Mouse (Mus musculus): ENCODE data around the gene Epp13. TPM values are rescaled to one million over a fixed set of nuclear protein-coding genes. Genes with fewer than 3 reads are reported as not detected.
"Not testable (repeated sequence)": the region's sequence is repeated elsewhere in the genome, so short reads cannot be mapped to it uniquely, and the experiment has no call there.

Epp13 gene
- polyA plus RNA-seq, 1 experiment from 2014 or later = not detected

GRCm38 (mm10) chr7:6277906-6278305 is 25.4 kb downstream of the Epp13 start:
- no peak overlapping the region for H3K27ac ChIP-seq (ENCODE audit: low read depth, low read length)
- ATAC-seq (replicated peaks; ENCODE audit: insufficient number of reproducible peaks, low FRiP score, low TSS enrichment) = no peak
- 47% methylated on average over 3 of the region's 3 CpGs for WGBS (ENCODE audit: insufficient replicate concordance)

GRCm38 (mm10) chr7:6282749-6283148 is 30.2 kb downstream of the Epp13 start:
- Histone ChIP-seq H3K9me3 (replicated peaks; ENCODE audit: control insufficient read depth, low read length) (no peaks in the 10 kb centered on the region), H3K4me1 (ENCODE audit: control insufficient read depth, insufficient read depth, low read length) (peaks cover 8% of the 10 kb centered on the region), H3K27me3 (ENCODE audit: control insufficient read depth, insufficient read depth, low read length) (no peaks in the 10 kb centered on the region), H3K9ac (ENCODE audit: low read depth, low read length) (no peak overlapping the region), H3K4me3 (ENCODE audit: low read depth, low read length) (peak overlapping the region; percentile 56), H3K27ac (ENCODE audit: low read depth, low read length) (no peak overlapping the region), H3K36me3 (ENCODE audit: control insufficient read depth, insufficient read depth, low read length) (no peaks in the 10 kb centered on the region), H3K4me2 (peak overlapping the region; percentile 61)
- 0% methylated on average over 1 of the region's 1 CpGs for WGBS (ENCODE audit: insufficient replicate concordance)
- no peak for ATAC-seq (replicated peaks; ENCODE audit: insufficient number of reproducible peaks, low FRiP score, low TSS enrichment)

More at GRCm38 (mm10) chr7:6277906-6278305, 25.4 kb downstream of the Epp13 start:
- no peak overlapping the region for H3K4me3 ChIP-seq (ENCODE audit: low read depth, low read length)
- no peaks in the 10 kb centered on the region for H3K36me3 ChIP-seq (ENCODE audit: control insufficient read depth, insufficient read depth, low read length)
- H3K9ac ChIP-seq (ENCODE audit: low read depth, low read length) = no peak overlapping the region
- H3K4me2 ChIP-seq = no peak overlapping the region
- H3K4me1 ChIP-seq (ENCODE audit: control insufficient read depth, insufficient read depth, low read length) = no peaks in the 10 kb centered on the region
- H3K9me3 ChIP-seq (replicated peaks; ENCODE audit: control insufficient read depth, low read length) = no peaks in the 10 kb centered on the region
- H3K27me3 ChIP-seq (ENCODE audit: control insufficient read depth, insufficient read depth, low read length) = no peaks in the 10 kb centered on the region

GRCm38 (mm10) chr7:6283451-6284075 is 31.1 kb downstream of the Epp13 start:
- H3K27ac ChIP-seq (ENCODE audit: low read depth, low read length) = peak overlapping the region; percentile 84
- peak overlapping the region; percentile 56 for H3K4me3 ChIP-seq (ENCODE audit: low read depth, low read length)
- H3K4me1 ChIP-seq (ENCODE audit: control insufficient read depth, insufficient read depth, low read length) = peaks cover 8% of the 10 kb centered on the region
- peak overlapping the region; percentile 79 for H3K9ac ChIP-seq (ENCODE audit: low read depth, low read length)
- H3K4me2 ChIP-seq = peak overlapping the region; percentile 61
- H3K9me3 ChIP-seq (replicated peaks; ENCODE audit: control insufficient read depth, low read length) = no peaks in the 10 kb centered on the region
- ATAC-seq (replicated peaks; ENCODE audit: insufficient number of reproducible peaks, low FRiP score, low TSS enrichment) = peak; percentile 44; the same call in 1 of the 2 replicates
- H3K36me3 ChIP-seq (ENCODE audit: control insufficient read depth, insufficient read depth, low read length) = no peaks in the 10 kb centered on the region
- no peaks in the 10 kb centered on the region for H3K27me3 ChIP-seq (ENCODE audit: control insufficient read depth, insufficient read depth, low read length)
- under 1% methylated on average over 23 of the region's 23 CpGs for WGBS (ENCODE audit: insufficient replicate concordance)

GRCm38 (mm10) chr7:6284442-6285012 is 32.0 kb downstream of the Epp13 start:
- Histone ChIP-seq H3K9ac (ENCODE audit: low read depth, low read length) (no peak overlapping the region), H3K27ac (ENCODE audit: low read depth, low read length) (no peak overlapping the region), H3K36me3 (ENCODE audit: control insufficient read depth, insufficient read depth, low read length) (no peaks in the 10 kb centered on the region), H3K4me1 (ENCODE audit: control insufficient read depth, insufficient read depth, low read length) (peaks cover 8% of the 10 kb centered on the region), H3K27me3 (ENCODE audit: control insufficient read depth, insufficient read depth, low read length) (no peaks in the 10 kb centered on the region), H3K4me2 (no peak overlapping the region), H3K4me3 (ENCODE audit: low read depth, low read length) (no peak overlapping the region), H3K9me3 (replicated peaks; ENCODE audit: control insufficient read depth, low read length) (no peaks in the 10 kb centered on the region)
- 85% methylated on average over 4 of the region's 4 CpGs for WGBS (ENCODE audit: insufficient replicate concordance)
- ATAC-seq (replicated peaks; ENCODE audit: insufficient number of reproducible peaks, low FRiP score, low TSS enrichment) = no peak

- peak overlapping the region; percentile 81 for H3K4me2 ChIP-seq
- no peaks in the 10 kb centered on the region for H3K9me3 ChIP-seq (replicated peaks; ENCODE audit: control insufficient read depth, low read length)
- WGBS (ENCODE audit: insufficient replicate concordance) = 86% methylated on average over 6 of the region's 6 CpGs
- ATAC-seq (replicated peaks; ENCODE audit: insufficient number of reproducible peaks, low FRiP score, low TSS enrichment) = no peak
- H3K4me1 ChIP-seq (ENCODE audit: control insufficient read depth, insufficient read depth, low read length) = peaks cover 8% of the 10 kb centered on the region
- no peak overlapping the region for H3K27ac ChIP-seq (ENCODE audit: low read depth, low read length)
- H3K4me3 ChIP-seq (ENCODE audit: low read depth, low read length) = no peak overlapping the region; the same call in 1 of the 2 replicates
- no peaks in the 10 kb centered on the region for H3K27me3 ChIP-seq (ENCODE audit: control insufficient read depth, insufficient read depth, low read length)
- no peaks in the 10 kb centered on the region for H3K36me3 ChIP-seq (ENCODE audit: control insufficient read depth, insufficient read depth, low read length)
- H3K9ac ChIP-seq (ENCODE audit: low read depth, low read length) = no peak overlapping the region
Measured at GRCm38 (mm10) chr7:6285366-6285765, 32.9 kb downstream of the Epp13 start.

GRCm38 (mm10) chr7:6285842-6286705 is 33.6 kb downstream of the Epp13 start, which contains the start of gene Zfp667:
TSS of gene Zfp667 (plus strand) at chr7:6286579.
- no peaks in the 10 kb centered on the region for H3K36me3 ChIP-seq (ENCODE audit: control insufficient read depth, insufficient read depth, low read length)
- H3K27me3 ChIP-seq (ENCODE audit: control insufficient read depth, insufficient read depth, low read length) = no peaks in the 10 kb centered on the region
- 3% methylated on average over 49 of the region's 50 CpGs for WGBS (ENCODE audit: insufficient replicate concordance)
- peak within 1 kb of the TSS; percentile 71 for H3K9ac ChIP-seq (ENCODE audit: low read depth, low read length)
- ATAC-seq (replicated peaks; ENCODE audit: insufficient number of reproducible peaks, low FRiP score, low TSS enrichment) = peak; percentile 86
- H3K9me3 ChIP-seq (replicated peaks; ENCODE audit: control insufficient read depth, low read length) = no peaks in the 10 kb centered on the region
- peak within 1 kb of the TSS; percentile 51 for H3K4me3 ChIP-seq (ENCODE audit: low read depth, low read length)
- H3K4me2 ChIP-seq = peak within 1 kb of the TSS; percentile 81
- H3K27ac ChIP-seq (ENCODE audit: low read depth, low read length) = peak within 1 kb of the TSS; percentile 65
- H3K4me1 ChIP-seq (ENCODE audit: control insufficient read depth, insufficient read depth, low read length) = peaks cover 8% of the 10 kb centered on the region

GRCm38 (mm10) chr7:6286921-6287531 is 34.5 kb downstream of the Epp13 start:
- Histone ChIP-seq H3K9me3 (replicated peaks; ENCODE audit: control insufficient read depth, low read length) (no peaks in the 10 kb centered on the region), H3K4me2 (peak overlapping the region; percentile 81), H3K4me1 (ENCODE audit: control insufficient read depth, insufficient read depth, low read length) (peaks cover 8% of the 10 kb centered on the region), H3K36me3 (ENCODE audit: control insufficient read depth, insufficient read depth, low read length) (no peaks in the 10 kb centered on the region), H3K27ac (ENCODE audit: low read depth, low read length) (no peak overlapping the region), H3K4me3 (ENCODE audit: low read depth, low read length) (peak overlapping the region; percentile 51), H3K9ac (ENCODE audit: low read depth, low read length) (peak overlapping the region; percentile 71), H3K27me3 (ENCODE audit: control insufficient read depth, insufficient read depth, low read length) (no peaks in the 10 kb centered on the region)
- 28% methylated on average over 15 of the region's 15 CpGs for WGBS (ENCODE audit: insufficient replicate concordance)
- peak; percentile 7; the same call in 1 of the 2 replicates for ATAC-seq (replicated peaks; ENCODE audit: insufficient number of reproducible peaks, low FRiP score, low TSS enrichment)

- 89% methylated on average over 5 of the region's 6 CpGs for WGBS (ENCODE audit: insufficient replicate concordance)
- not testable (repeated sequence) for ATAC-seq (replicated peaks; ENCODE audit: insufficient number of reproducible peaks, low FRiP score, low TSS enrichment)
Measured at GRCm38 (mm10) chr7:6291121-6291520, 38.6 kb downstream of the Epp13 start.

More at GRCm38 (mm10) chr7:6291121-6291520, 38.6 kb downstream of the Epp13 start:
- H3K9me3 ChIP-seq (replicated peaks; ENCODE audit: control insufficient read depth, low read length); H3K27ac ChIP-seq (ENCODE audit: low read depth, low read length); H3K9ac ChIP-seq (ENCODE audit: low read depth, low read length); H3K27me3 ChIP-seq (ENCODE audit: control insufficient read depth, insufficient read depth, low read length); H3K4me3 ChIP-seq (ENCODE audit: low read depth, low read length); H3K4me2 ChIP-seq; H3K36me3 ChIP-seq (ENCODE audit: control insufficient read depth, insufficient read depth, low read length); H3K4me1 ChIP-seq (ENCODE audit: control insufficient read depth, insufficient read depth, low read length): not testable (repeated sequence)
